Mouse (Mus musculus) ES-E14 (cell line): ENCODE data around the gene Vmn1r6. TPM values are rescaled to one million over a fixed set of nuclear protein-coding genes. Genes with fewer than 3 reads are reported as not detected.
"Not testable (repeated sequence)": the region's sequence is repeated elsewhere in the genome, so short reads cannot be mapped to it uniquely, and the experiment has no call there.

Source experiments
- DNase-seq: peaks from one replicate; pipeline ENCODE4 v3.0.0-alpha.2; 2013; ENCODE audit warnings: low read depth, low spot score
- H3K27ac ChIP-seq: 2 replicates; pipeline ENCODE4 v1.5.1; 2012; ENCODE audit warnings: low read depth, mild to moderate bottlenecking, low read length, moderate library complexity, mixed read lengths; ENCODE audit not compliant: poor library complexity, insufficient read depth, severe bottlenecking
- H3K36me3 ChIP-seq: 2 replicates; pipeline ENCODE4 v1.6.1; 2012; ENCODE audit warnings: mild to moderate bottlenecking, low read length, moderate library complexity, mixed read lengths; ENCODE audit not compliant: control insufficient read depth, poor library complexity, insufficient read depth, severe bottlenecking
- H3K4me1 ChIP-seq, 2 experiments: fragments of 150-350 bp in 1 of 2; sonication (generic) in 1 of 2; 2 replicates each; pipeline ENCODE4 v1.6.1; 2012; ENCODE audit warnings: low read length in 2 of 2, mild to moderate bottlenecking in 1 of 2, mixed read lengths in 1 of 2; ENCODE audit not compliant: control insufficient read depth in 2 of 2, insufficient read depth in 2 of 2, poor library complexity in 1 of 2
- H3K4me3 ChIP-seq, 2 experiments: fragments of 150-350 bp in 1 of 2; sonication (generic) in 1 of 2; 2 replicates each; pipeline ENCODE4 v1.5.1; 2012; ENCODE audit warnings: low read length in 2 of 2, low read depth in 1 of 2, mild to moderate bottlenecking in 1 of 2, mixed read lengths in 1 of 2; ENCODE audit not compliant: insufficient read depth in 1 of 2, poor library complexity in 1 of 2, severe bottlenecking in 1 of 2
- H3K9ac ChIP-seq: 2 replicates; pipeline ENCODE4 v1.6.1; 2012; ENCODE audit warnings: low read depth, mild to moderate bottlenecking, low read length, mixed read lengths; ENCODE audit not compliant: poor library complexity, insufficient read depth, severe bottlenecking
- H3K9me3 ChIP-seq: fragments of 150-350 bp; sonication (generic); 2 replicates; pipeline ENCODE4 v1.6.1; 2012; ENCODE audit warnings: low read depth, mild to moderate bottlenecking, low read length; ENCODE audit not compliant: control insufficient read depth, insufficient read depth
- CHD2 ChIP-seq: IDR thresholded peaks from 2 replicates; pipeline ENCODE4 v1.6.1; 2014; ENCODE audit warnings: mild to moderate bottlenecking, low read depth, low read length, inconsistent platforms
- HCFC1 ChIP-seq: IDR thresholded peaks from 2 replicates; pipeline ENCODE4 v1.6.1; 2012; ENCODE audit warnings: low read length, inconsistent platforms, borderline replicate concordance; ENCODE audit not compliant: insufficient read depth
- MAFK ChIP-seq: IDR thresholded peaks from 2 replicates; pipeline ENCODE4 v1.6.1; 2014; ENCODE audit warnings: mild to moderate bottlenecking, low read depth, low read length, inconsistent platforms; ENCODE audit not compliant: insufficient read depth
- ZC3H11A ChIP-seq: IDR thresholded peaks from 2 replicates; pipeline ENCODE4 v1.6.1; 2012; ENCODE audit warnings: low read depth, mild to moderate bottlenecking, inconsistent platforms, low read length, borderline replicate concordance
- ZNF384 ChIP-seq: IDR thresholded peaks from 2 replicates; pipeline ENCODE4 v1.6.1; 2012; ENCODE audit warnings: low read depth, low read length, inconsistent platforms
- in situ Hi-C, 2 experiments: fragments of 600-800 bp; cut with MboI; formaldehyde crosslinking; loops; one replicate each; pipeline ENCODE4 v1.15.1; 2025; ENCODE audit warnings: low sequenced_read_pairs in 2 of 2, inconsistent platforms in 1 of 2; ENCODE audit not compliant: unreplicated experiment in 2 of 2
- total RNA-seq: library from RNA; depleted of rRNA; stranded (reverse); fragments of 300-350 nt; gene quantifications from 2 replicates; pipeline ENCODE4 v1.2.3, GENCODE M21; 2012; rRNA removed

Vmn1r6 gene
- total RNA-seq = not detected in 2 replicates

- TF ChIP-seq HCFC1 (no peak), CHD2 (no peak), ZNF384 (no peak), ZC3H11A (no peak), MAFK (no peak)
Observed at GRCm38 (mm10) chr6:56996943-56997342, at the start of gene Vmn1r6. Gene Vmn1r6, plus strand, starts transcription at chr6:56997243.

GRCm38 (mm10) chr6:56956436-56956835, 40.6 kb upstream of the Vmn1r6 start:
- in situ Hi-C loops = no loop called here
- H3K27ac ChIP-seq = no peak overlapping the region
- no peak for DNase-seq
- H3K4me3 ChIP-seq = no peak overlapping the region
- H3K4me1 ChIP-seq = no peaks in the 10 kb centered on the region
- no peaks in the 10 kb centered on the region for H3K36me3 ChIP-seq
- no peaks in the 10 kb centered on the region for H3K9me3 ChIP-seq
- no peak for TF ChIP-seq ZNF384
- no peak for TF ChIP-seq HCFC1
- no peak for TF ChIP-seq MAFK
- TF ChIP-seq ZC3H11A = no peak
- no peak for TF ChIP-seq CHD2
- no peak overlapping the region for H3K9ac ChIP-seq

More at GRCm38 (mm10) chr6:56996943-56997342, at the start of gene Vmn1r6:
- no peak within 1 kb of the TSS for H3K9ac ChIP-seq
- no peaks in the 10 kb centered on the region for H3K9me3 ChIP-seq
- H3K4me1 ChIP-seq = no peaks in the 10 kb centered on the region
- H3K4me3 ChIP-seq = no peak within 1 kb of the TSS
- in situ Hi-C loops = no loop called here
- DNase-seq = no peak
- H3K36me3 ChIP-seq = no peaks in the 10 kb centered on the region
- H3K27ac ChIP-seq = no peak within 1 kb of the TSS

- H3K9ac ChIP-seq = no peak within 1 kb of the TSS
- H3K4me3 ChIP-seq = no peak within 1 kb of the TSS
- H3K27ac ChIP-seq = no peak within 1 kb of the TSS
- no peak for DNase-seq
- no peaks in the 10 kb centered on the region for H3K4me1 ChIP-seq
- TF ChIP-seq MAFK (no peak), ZNF384 (no peak), ZC3H11A (no peak), CHD2 (no peak), HCFC1 (no peak)
- no peaks in the 10 kb centered on the region for H3K36me3 ChIP-seq
- no peaks in the 10 kb centered on the region for H3K9me3 ChIP-seq
- in situ Hi-C loops = no loop called here
Observed at GRCm38 (mm10) chr6:56969973-56970372, 27.1 kb upstream of the Vmn1r6 start, which contains the start of gene Vmn1r5. Gene Vmn1r5, plus strand, starts transcription at chr6:56970273.

- H3K4me3 ChIP-seq, in situ Hi-C loops, H3K36me3 ChIP-seq, DNase-seq, H3K9ac ChIP-seq, H3K27ac ChIP-seq, H3K4me1 ChIP-seq, H3K9me3 ChIP-seq: not testable (repeated sequence)
Observed at GRCm38 (mm10) chr6:57025224-57025623, 28.2 kb downstream of the Vmn1r6 start, which contains the start of gene Vmn1r7. Gene Vmn1r7, minus strand, starts transcription at chr6:57025324.

GRCm38 (mm10) chr6:57031984-57032383, 34.9 kb downstream of the Vmn1r6 start, which contains the start of gene Vmn1r8:
Gene Vmn1r8, plus strand, starts transcription at chr6:57032284.
- in situ Hi-C loops = no loop called here
- Histone ChIP-seq H3K27ac (no peak within 1 kb of the TSS), H3K36me3 (no peaks in the 10 kb centered on the region), H3K4me3 (no peak within 1 kb of the TSS), H3K9me3 (no peaks in the 10 kb centered on the region), H3K9ac (no peak within 1 kb of the TSS), H3K4me1 (no peaks in the 10 kb centered on the region)
- TF ChIP-seq ZNF384 = no peak
- no peak for TF ChIP-seq ZC3H11A
- TF ChIP-seq CHD2 = no peak
- no peak for TF ChIP-seq HCFC1
- TF ChIP-seq MAFK = no peak
- no peak for DNase-seq
